Mouse (Mus musculus) G1E (cell line): Measurements from ENCODE around the gene Ccl6. TPM values are rescaled to one million over a fixed set of nuclear protein-coding genes. Genes with fewer than 3 reads are reported as not detected.

Source experiments
- ATAC-seq: 2 replicates; pipeline ENCODE4 v1.8.0; 2016; ENCODE audit warnings: mild to moderate bottlenecking; ENCODE audit not compliant: insufficient number of reproducible peaks, poor library complexity, low FRiP score, severe bottlenecking; ENCODE audit errors: extremely low read depth
- DNase-seq: peaks from one replicate; pipeline ENCODE4 v3.0.0; 2012; ENCODE audit warnings: low spot score
- H3K27me3 ChIP-seq: 2 replicates; pipeline ENCODE4 v1.6.1; 2012; ENCODE audit warnings: mild to moderate bottlenecking, low read length, inconsistent platforms; ENCODE audit not compliant: insufficient read depth
- H3K36me3 ChIP-seq: replicated peaks from 2 replicates; pipeline ENCODE3; 2012; ENCODE audit warnings: mild to moderate bottlenecking, inconsistent platforms
- H3K4me1 ChIP-seq: 2 replicates; pipeline ENCODE4 v1.6.1; 2012; ENCODE audit warnings: low read depth, low read length, inconsistent platforms, mixed read lengths; ENCODE audit not compliant: insufficient read depth
- H3K4me3 ChIP-seq: 2 replicates; pipeline ENCODE4 v1.5.1; 2012; ENCODE audit warnings: low read depth, mild to moderate bottlenecking, inconsistent platforms, low read length, moderate library complexity, mixed read lengths
- H3K9me3 ChIP-seq: replicated peaks from 2 replicates; pipeline ENCODE4 v1.6.1; 2012; ENCODE audit warnings: inconsistent platforms
- CTCF ChIP-seq: IDR thresholded peaks from 2 replicates; pipeline ENCODE4 v1.5.1; 2012; ENCODE audit warnings: low read depth, low read length, inconsistent platforms, mixed read lengths
- GATA1 ChIP-seq: IDR thresholded peaks from 2 replicates; pipeline ENCODE4 v1.6.1; 2012; ENCODE audit warnings: borderline replicate concordance, low read length, inconsistent platforms, mixed read lengths
- GATA2 ChIP-seq: IDR thresholded peaks from 2 replicates; pipeline ENCODE4 v1.6.1; 2012; ENCODE audit warnings: low read depth, low read length, inconsistent platforms, borderline replicate concordance
- POLR2AphosphoS5 ChIP-seq: IDR thresholded peaks from 2 replicates; pipeline ENCODE4 v1.6.1; 2012; ENCODE audit warnings: low read depth, low read length, inconsistent platforms; ENCODE audit not compliant: insufficient replicate concordance
- TAL1 ChIP-seq: conservative IDR thresholded peaks from 2 replicates; pipeline ENCODE4 v1.6.1; 2012; ENCODE audit warnings: low read depth, low read length, inconsistent platforms, mixed read lengths
- polyA plus RNA-seq: library from polyadenylated mRNA; stranded (reverse); fragments of >175 nt; gene quantifications from 2 replicates; pipeline ENCODE4 v1.2.3, GENCODE M21; 2012
- total RNA-seq, 2 experiments: library from RNA; stranded (forward) in 1 of 2; stranded (reverse) in 1 of 2; fragments of 200-1000 nt in 1 of 2; fragments of >200 nt in 1 of 2; fragmentation: Nextera tagmentation in 1 of 2; gene quantifications; 2 replicates each; pipeline ENCODE4 v1.2.3; 2014 to 2017

The Ccl6 gene
- total and polyA plus RNA-seq, 3 experiments: 0.13 to 0.33 TPM; not detected in 1

- Histone ChIP-seq H3K27me3 (peaks cover 12% of the 10 kb centered on the region; the same call in 1 of the 2 replicates), H3K4me1 (no peaks in the 10 kb centered on the region), H3K9me3 (no peaks in the 10 kb centered on the region), H3K4me3 (no peak overlapping the region), H3K36me3 (no peaks in the 10 kb centered on the region)
- TF ChIP-seq GATA1 (no peak), GATA2 (no peak), CTCF (no peak), TAL1 (no peak), POLR2AphosphoS5 (no peak)
- DNase-seq (no peak), ATAC-seq (no peak)
Measured at GRCm38 (mm10) chr11:83619037-83619436, 26.1 kb upstream of the Ccl6 start.

- Histone ChIP-seq H3K4me3 (no peak overlapping the region), H3K9me3 (no peaks in the 10 kb centered on the region), H3K36me3 (no peaks in the 10 kb centered on the region), H3K27me3 (peaks cover 11% of the 10 kb centered on the region; the same call in 1 of the 2 replicates), H3K4me1 (no peaks in the 10 kb centered on the region)
- DNase-seq: no peak
- TF ChIP-seq GATA2 (no peak), GATA1 (no peak), POLR2AphosphoS5 (no peak), TAL1 (no peak), CTCF (no peak)
- no peak for ATAC-seq
Measured at GRCm38 (mm10) chr11:83618238-83618637, 25.4 kb upstream of the Ccl6 start.

- Histone ChIP-seq H3K9me3 (no peaks in the 10 kb centered on the region), H3K4me3 (no peak overlapping the region), H3K27me3 (peaks cover 7% of the 10 kb centered on the region; the same call in 1 of the 2 replicates), H3K4me1 (no peaks in the 10 kb centered on the region), H3K36me3 (no peaks in the 10 kb centered on the region)
- no peak for ATAC-seq
- TF ChIP-seq TAL1 (no peak), POLR2AphosphoS5 (no peak), GATA1 (no peak), CTCF (no peak), GATA2 (no peak)
- no peak for DNase-seq
Measured at GRCm38 (mm10) chr11:83616586-83616985, 23.7 kb upstream of the Ccl6 start.

- DNase-seq: no peak
- 0 out of 2 replicates have a peak, but pooled peaks cover 4% of the 10 kb centered on the region for H3K27me3 ChIP-seq
- no peak overlapping the region for H3K4me3 ChIP-seq
- no peaks in the 10 kb centered on the region for H3K4me1 ChIP-seq
- H3K9me3 ChIP-seq: no peaks in the 10 kb centered on the region
- ATAC-seq: no peak
- no peaks in the 10 kb centered on the region for H3K36me3 ChIP-seq
- no peak for TF ChIP-seq GATA1
Measured at GRCm38 (mm10) chr11:83610900-83611299, 18.0 kb upstream of the Ccl6 start.

- H3K36me3 ChIP-seq: no peaks in the 10 kb centered on the region
- TF ChIP-seq POLR2AphosphoS5: no peak
- TF ChIP-seq TAL1: no peak
- no peak for TF ChIP-seq GATA1
- no peak for TF ChIP-seq CTCF
- no peak for TF ChIP-seq GATA2
- H3K9me3 ChIP-seq: no peaks in the 10 kb centered on the region
- DNase-seq (no peak), ATAC-seq (no peak)
- 0 out of 2 replicates have a peak, but pooled peaks cover 4% of the 10 kb centered on the region for H3K27me3 ChIP-seq
- no peak overlapping the region for H3K4me3 ChIP-seq
- no peaks in the 10 kb centered on the region for H3K4me1 ChIP-seq
Measured at GRCm38 (mm10) chr11:83606396-83606795, 13.5 kb upstream of the Ccl6 start.

GRCm38 (mm10) chr11:83605535-83605934 lies 12.6 kb upstream of the Ccl6 start:
- H3K4me3 ChIP-seq: no peak overlapping the region
- DNase-seq: no peak
- H3K27me3 ChIP-seq: 0 out of 2 replicates have a peak, but pooled peaks cover 4% of the 10 kb centered on the region
- TF ChIP-seq TAL1 (no peak), GATA2 (no peak), CTCF (no peak), GATA1 (no peak), POLR2AphosphoS5 (no peak)
- H3K36me3 ChIP-seq: no peaks in the 10 kb centered on the region
- no peak for ATAC-seq
- H3K4me1 ChIP-seq: no peaks in the 10 kb centered on the region
- no peaks in the 10 kb centered on the region for H3K9me3 ChIP-seq

GRCm38 (mm10) chr11:83604698-83605097 lies 11.8 kb upstream of the Ccl6 start:
- H3K36me3 ChIP-seq: no peaks in the 10 kb centered on the region
- DNase-seq: no peak
- no peaks in the 10 kb centered on the region for H3K4me1 ChIP-seq
- no peak for TF ChIP-seq POLR2AphosphoS5
- TF ChIP-seq CTCF: no peak
- TF ChIP-seq TAL1: no peak
- no peak for TF ChIP-seq GATA1
- TF ChIP-seq GATA2: no peak
- H3K4me3 ChIP-seq: no peak overlapping the region
- no peak for ATAC-seq
- H3K9me3 ChIP-seq: no peaks in the 10 kb centered on the region
- 0 out of 2 replicates have a peak, but pooled peaks cover 4% of the 10 kb centered on the region for H3K27me3 ChIP-seq
